Mouse (Mus musculus) ovary, postnatal 36 days (tissue): ENCODE results near the gene Tmtc4.

Experiments
- DNase-seq: peaks from one replicate; pipeline ENCODE4 v3.0.0; 2022; ENCODE audit warnings: low spot score, mixed read lengths

Tmtc4 gene

GRCm38 (mm10) chr14:122983226-122984215 lies at the start of gene Tmtc4:
TSS of gene Tmtc4 (minus strand) at chr14:122984035.
- DNase-seq: peak; percentile 95

GRCm38 (mm10) chr14:123032435-123032834 lies 48.6 kb upstream of the Tmtc4 start:
- no peak for DNase-seq

GRCm38 (mm10) chr14:123027876-123028275 lies 44.0 kb upstream of the Tmtc4 start:
- DNase-seq: no peak

GRCm38 (mm10) chr14:123022981-123023380 lies 39.1 kb upstream of the Tmtc4 start:
- no peak for DNase-seq

GRCm38 (mm10) chr14:123016310-123016709 lies 32.5 kb upstream of the Tmtc4 start:
- DNase-seq: no peak

GRCm38 (mm10) chr14:123015687-123016086 lies 31.9 kb upstream of the Tmtc4 start:
- DNase-seq: no peak

GRCm38 (mm10) chr14:123009108-123010018 lies 25.5 kb upstream of the Tmtc4 start:
- no peak for DNase-seq

GRCm38 (mm10) chr14:123008672-123009071 lies 24.8 kb upstream of the Tmtc4 start:
- no peak for DNase-seq

GRCm38 (mm10) chr14:123003715-123004114 lies 19.9 kb upstream of the Tmtc4 start:
- no peak for DNase-seq

- no peak for DNase-seq
Measured at GRCm38 (mm10) chr14:123001391-123001790, 17.6 kb upstream of the Tmtc4 start.

GRCm38 (mm10) chr14:122997465-122997864 lies 13.6 kb upstream of the Tmtc4 start:
- DNase-seq: no peak

GRCm38 (mm10) chr14:122993935-122994334 lies 10.1 kb upstream of the Tmtc4 start:
- no peak for DNase-seq

GRCm38 (mm10) chr14:122992937-122993336 lies 9.1 kb upstream of the Tmtc4 start:
- DNase-seq: no peak

- DNase-seq: no peak
Measured at GRCm38 (mm10) chr14:122990521-122991052, 6.8 kb upstream of the Tmtc4 start.

GRCm38 (mm10) chr14:122986404-122986803 lies 2.6 kb upstream of the Tmtc4 start:
- DNase-seq: no peak

- peak; percentile 75 for DNase-seq
Measured at GRCm38 (mm10) chr14:122982571-122983225, 1.1 kb downstream of the Tmtc4 start.

- no peak for DNase-seq
Measured at GRCm38 (mm10) chr14:122981831-122982485, 1.9 kb downstream of the Tmtc4 start.

GRCm38 (mm10) chr14:122978871-122979270 lies 5.0 kb downstream of the Tmtc4 start:
- no peak for DNase-seq

GRCm38 (mm10) chr14:122977797-122978140 lies 6.1 kb downstream of the Tmtc4 start:
- no peak for DNase-seq

- no peak for DNase-seq
Measured at GRCm38 (mm10) chr14:122977056-122977796, 6.6 kb downstream of the Tmtc4 start.
